Mouse (Mus musculus) adrenal gland, adult 2 months (tissue): ENCODE results near the gene Dgkb. TPM values are rescaled to one million over a fixed set of nuclear protein-coding genes. Genes with fewer than 3 reads are reported as not detected.
A peak's percentile ranks its signal among the peaks of the same experiment; 100 is the strongest.

Source experiments
- DNase-seq: peaks from one replicate; pipeline ENCODE4 v3.0.0; 2021
- long read RNA-seq: library from polyadenylated mRNA; stranded (forward); transcript quantifications from one replicate; pipeline ENCODE4 v2.0.0, GENCODE M21; 2021
- polyA plus RNA-seq: library from polyadenylated mRNA; depleted of rRNA; stranded (reverse); fragments of >200 nt; gene quantifications from 2 replicates; pipeline ENCODE4 v1.2.3, GENCODE M21; 2012; rRNA removed
- total RNA-seq, 2 experiments: library from RNA; stranded (reverse); gene quantifications; 2 replicates each; pipeline ENCODE4 v1.2.3; 2021

Gene Dgkb
- 1 to 10 TPM; 4.6 to 6.7 TPM for total RNA-seq
- polyA plus RNA-seq, result 0.10 and 0.31 TPM in 2 replicates
- long read RNA-seq, full-length matches to known transcripts, result 1 of 2 reads
- long read RNA-seq, partial matches to known transcripts, result 1 of 2 reads
- long read RNA-seq, other reads (novel, unspliced or antisense), result 0 of 2 reads

- no peak for DNase-seq
These were observed at the start of gene Dgkb for GRCm38 (mm10) chr12:37817426-37817825. Gene Dgkb, plus strand, starts transcription at chr12:37817726.

- peak; percentile 50 for DNase-seq
These were observed 47.7 kb upstream of the Dgkb start for GRCm38 (mm10) chr12:37769844-37770243.

GRCm38 (mm10) chr12:37773681-37774357 lies 43.7 kb upstream of the Dgkb start:
- DNase-seq, result peak; percentile 6

- no peak for DNase-seq
These were observed 42.9 kb upstream of the Dgkb start for GRCm38 (mm10) chr12:37774591-37774990.

- no peak for DNase-seq
These were observed 21.1 kb upstream of the Dgkb start for GRCm38 (mm10) chr12:37796265-37796928.

DNA sequence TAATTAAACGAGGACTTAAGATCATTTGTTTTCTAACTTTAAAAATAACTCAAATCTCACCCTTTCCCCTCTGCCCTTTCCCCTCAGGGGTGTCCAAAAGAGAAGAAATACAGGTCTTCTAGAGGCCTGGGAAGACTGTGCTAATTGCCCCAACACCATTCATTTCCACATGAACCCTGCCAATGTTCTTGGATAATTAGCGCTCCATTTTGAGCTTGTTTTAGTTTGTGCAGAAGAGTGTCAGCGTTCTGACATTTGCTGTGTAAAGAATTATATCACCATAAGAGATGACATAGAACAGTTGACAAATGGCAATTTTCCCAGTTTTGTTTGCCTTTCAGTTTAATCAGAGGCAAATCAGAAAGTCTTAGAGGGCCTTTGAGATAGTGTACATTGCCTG lies 3.4 kb upstream of the Dgkb start:
- DNase-seq, result no peak

GRCm38 (mm10) chr12:37821052-37821810 lies 3.7 kb downstream of the Dgkb start:
- DNase-seq, result no peak

DNA sequence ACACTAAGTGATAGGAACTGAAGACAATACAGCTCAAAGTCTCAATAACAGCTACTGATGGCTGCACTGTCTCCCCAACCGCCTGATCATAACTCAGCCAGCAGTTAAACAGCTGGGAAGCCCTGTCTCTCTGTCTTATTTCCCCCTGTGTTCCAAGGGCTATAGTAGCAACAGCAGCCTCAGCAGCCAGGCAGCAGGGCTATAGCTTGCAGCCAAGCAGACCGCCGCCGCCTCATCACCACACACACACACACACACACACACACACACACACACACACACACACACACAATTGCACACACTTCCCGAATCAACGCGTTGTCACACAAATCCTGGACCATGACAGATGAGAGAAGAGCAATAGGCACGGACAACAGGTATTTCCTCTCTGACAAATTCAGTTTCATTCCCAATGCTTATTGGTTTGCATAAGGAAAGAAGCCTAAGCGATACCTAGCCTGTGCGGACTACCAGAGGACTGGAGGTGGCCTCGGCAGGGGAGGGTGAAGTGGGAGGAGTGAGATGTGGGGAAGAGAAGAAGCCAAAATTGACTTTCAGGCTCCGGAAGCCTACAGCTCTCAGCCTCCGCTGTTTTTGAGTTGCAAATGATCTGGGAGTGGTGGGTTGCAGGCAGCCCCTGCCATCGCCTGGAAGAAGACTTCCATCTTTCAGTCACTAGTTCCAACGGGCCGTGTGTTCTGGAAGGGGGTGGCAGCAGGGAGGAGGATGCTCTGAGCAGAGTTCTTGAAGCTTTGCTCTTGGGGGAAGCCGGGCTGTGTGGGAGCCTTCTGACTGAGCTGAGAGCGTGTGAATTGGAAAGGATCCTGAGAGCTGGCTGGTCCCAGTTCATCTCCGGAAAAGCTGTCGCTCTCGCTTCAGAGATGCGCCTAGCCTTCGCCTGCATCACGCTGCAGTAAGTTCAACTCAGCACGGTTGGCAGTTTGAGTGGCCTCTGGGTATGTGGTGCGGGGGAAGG lies 62.8 kb downstream of the Dgkb start:
- peak; percentile 6 for DNase-seq

DNA sequence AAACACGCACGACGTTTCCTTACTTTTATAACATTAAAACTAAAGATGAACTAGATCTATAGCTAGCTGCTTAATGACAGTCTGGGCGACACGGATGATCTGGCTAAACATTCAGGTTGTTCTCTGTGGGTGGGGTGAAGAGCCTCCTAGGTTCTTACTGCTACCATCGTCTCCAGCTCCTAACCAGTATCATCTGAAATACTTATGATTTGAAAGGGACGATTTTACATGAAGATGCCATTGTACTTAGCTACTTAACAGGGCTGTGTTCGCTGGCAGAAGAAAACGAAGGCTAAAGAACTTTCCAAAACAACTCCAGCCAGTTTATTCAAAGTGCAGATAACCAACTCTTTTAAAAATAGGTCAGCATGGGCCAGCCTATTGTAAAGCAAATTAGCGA lies 63.9 kb downstream of the Dgkb start:
- no peak for DNase-seq

DNA sequence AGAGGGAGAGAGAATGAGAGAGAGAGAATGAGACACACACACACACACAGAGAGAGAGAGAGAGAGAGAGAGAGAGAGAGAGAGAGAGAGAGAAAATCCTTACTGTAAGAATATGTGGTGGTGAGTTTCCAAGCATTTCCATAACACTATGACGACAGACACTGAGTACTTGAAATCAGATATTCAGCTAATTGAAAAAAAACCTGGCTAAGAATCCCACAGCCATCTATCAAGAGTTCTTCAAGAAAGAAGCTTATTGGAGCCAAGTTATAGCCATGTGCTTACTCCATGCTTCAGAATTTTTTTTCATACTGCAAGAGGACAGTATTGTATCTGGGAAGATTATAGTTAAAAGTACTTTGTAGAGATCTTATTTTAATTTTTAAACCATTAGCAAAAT lies 65.3 kb downstream of the Dgkb start:
- DNase-seq, result no peak

- DNase-seq, result no peak
These were observed 66.3 kb downstream of the Dgkb start for GRCm38 (mm10) chr12:37883781-37884180.

- no peak for DNase-seq
These were observed 71.1 kb downstream of the Dgkb start for GRCm38 (mm10) chr12:37888591-37888990.

- DNase-seq, result no peak
These were observed 71.9 kb downstream of the Dgkb start for GRCm38 (mm10) chr12:37889431-37889830.

GRCm38 (mm10) chr12:37891336-37891735 lies 73.8 kb downstream of the Dgkb start:
- DNase-seq, result no peak

DNA sequence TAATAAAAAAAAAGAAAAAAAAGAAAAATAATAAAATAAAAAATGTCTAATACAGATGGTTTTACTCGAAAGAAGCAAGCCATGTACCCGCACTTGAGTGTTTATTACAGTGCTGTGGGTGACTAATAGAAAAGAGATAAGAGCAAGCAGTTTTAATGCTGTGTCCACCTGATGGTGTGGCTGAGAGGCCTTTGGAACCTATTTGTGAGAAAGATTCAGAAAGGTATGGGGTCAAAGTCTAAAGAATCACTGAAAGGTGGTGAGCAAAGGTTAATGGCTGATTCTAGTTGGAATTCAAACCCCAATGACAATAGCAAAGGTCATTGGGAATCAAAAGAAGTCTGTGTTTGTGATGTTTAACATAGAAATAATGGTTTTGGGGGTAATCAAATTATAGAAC lies 124.6 kb downstream of the Dgkb start:
- DNase-seq, result no peak

GRCm38 (mm10) chr12:37956193-37956592 lies 138.7 kb downstream of the Dgkb start:
- no peak for DNase-seq

GRCm38 (mm10) chr12:37971482-37971881 lies 154.0 kb downstream of the Dgkb start:
- no peak for DNase-seq

GRCm38 (mm10) chr12:37978498-37979187 lies 161.1 kb downstream of the Dgkb start:
- no peak for DNase-seq

GRCm38 (mm10) chr12:37985352-37985751 lies 167.8 kb downstream of the Dgkb start:
- no peak for DNase-seq

GRCm38 (mm10) chr12:37988066-37988591 lies 170.6 kb downstream of the Dgkb start:
- no peak for DNase-seq

- DNase-seq, result no peak
These were observed 175.7 kb downstream of the Dgkb start for GRCm38 (mm10) chr12:37993221-37993620.
